Mouse (Mus musculus): ENCODE results near the gene Irgm2.
"Not testable (repeated sequence)": the region's sequence is repeated elsewhere in the genome, so short reads cannot be mapped to it uniquely, and the experiment has no call there.

Irgm2 gene

GRCm38 (mm10) chr11:58211682-58212067, 12.3 kb downstream of the Irgm2 start:
- CTCF ChIA-PET = interaction anchor here (0.5 kb wide), 1 partner anchor 120 kb away, joined by 5 read pairs; no protein-coding TSS in a partner anchor

GRCm38 (mm10) chr11:58213673-58214342, 14.4 kb downstream of the Irgm2 start:
- CTCF ChIA-PET = no interaction called here

GRCm38 (mm10) chr11:58214391-58215048, 15.1 kb downstream of the Irgm2 start:
- CTCF ChIA-PET = no interaction called here

GRCm38 (mm10) chr11:58215049-58215430, 15.6 kb downstream of the Irgm2 start:
- CTCF ChIA-PET = not testable (repeated sequence)

GRCm38 (mm10) chr11:58215814-58216213, 16.4 kb downstream of the Irgm2 start:
- CTCF ChIA-PET = interaction anchor here (0.6 kb wide), 1 partner anchor 37 kb away, joined by 3 read pairs; no protein-coding TSS in a partner anchor

GRCm38 (mm10) chr11:58216823-58217222, 17.4 kb downstream of the Irgm2 start:
- CTCF ChIA-PET = no interaction called here

- CTCF ChIA-PET = interaction anchor here (0.7 to 1.7 kb wide), 3 partner anchors 40 to 428 kb away, joined by 3 to 5 read pairs (median 3); no protein-coding TSS in a partner anchor
These were observed 24.3 kb downstream of the Irgm2 start for GRCm38 (mm10) chr11:58223751-58224150.

GRCm38 (mm10) chr11:58224313-58224712, 24.9 kb downstream of the Irgm2 start:
- CTCF ChIA-PET = interaction anchor here (0.7 to 1.8 kb wide), 3 partner anchors 44 to 428 kb away, joined by 3 to 21 read pairs (median 5); no protein-coding TSS in a partner anchor

GRCm38 (mm10) chr11:58224872-58225271, 25.5 kb downstream of the Irgm2 start:
- CTCF ChIA-PET = interaction anchor here (0.9 to 1.8 kb wide), 4 partner anchors 24 to 86 kb away, joined by 3 to 21 read pairs (median 4); no protein-coding TSS in a partner anchor

GRCm38 (mm10) chr11:58225655-58226054, 26.2 kb downstream of the Irgm2 start:
- CTCF ChIA-PET = interaction anchor here (0.9 to 1.8 kb wide), 3 partner anchors 25 to 87 kb away, joined by 3 to 21 read pairs (median 4); no protein-coding TSS in a partner anchor

GRCm38 (mm10) chr11:58226425-58226824, 27.0 kb downstream of the Irgm2 start:
- CTCF ChIA-PET = no interaction called here

GRCm38 (mm10) chr11:58228021-58228420, 28.6 kb downstream of the Irgm2 start:
- CTCF ChIA-PET = not testable (repeated sequence)

GRCm38 (mm10) chr11:58230396-58230910, 31.0 kb downstream of the Irgm2 start:
- CTCF ChIA-PET = no interaction called here

- CTCF ChIA-PET = no interaction called here
These were observed 31.7 kb downstream of the Irgm2 start for GRCm38 (mm10) chr11:58231156-58231555.

GRCm38 (mm10) chr11:58234551-58234950, 35.1 kb downstream of the Irgm2 start:
- CTCF ChIA-PET = not testable (repeated sequence)

GRCm38 (mm10) chr11:58235152-58235551, 35.7 kb downstream of the Irgm2 start:
- CTCF ChIA-PET = no interaction called here

- CTCF ChIA-PET = interaction anchor here (0.6 kb wide), 1 partner anchor 59 kb away, joined by 3 read pairs; no protein-coding TSS in a partner anchor
These were observed 39.7 kb downstream of the Irgm2 start for GRCm38 (mm10) chr11:58238840-58239791.

- CTCF ChIA-PET = no interaction called here
These were observed 47.9 kb downstream of the Irgm2 start for GRCm38 (mm10) chr11:58247294-58247693.

- CTCF ChIA-PET = no interaction called here
These were observed 50.0 kb downstream of the Irgm2 start for GRCm38 (mm10) chr11:58249203-58249981.

- CTCF ChIA-PET = no interaction called here
These were observed 51.1 kb downstream of the Irgm2 start for GRCm38 (mm10) chr11:58250550-58250949.

- CTCF ChIA-PET = no interaction called here
These were observed 55.0 kb downstream of the Irgm2 start for GRCm38 (mm10) chr11:58254411-58254810.
